Mouse (Mus musculus) CH12.LX (cell line): ENCODE measurements around the gene Pdk1.

Source experiments
- CHD1 ChIP-seq: IDR thresholded peaks from 2 replicates; pipeline ENCODE4 v1.6.1; 2012; ENCODE audit warnings: low read depth, low read length, improper control_type of control experiment, inconsistent platforms
- CTCF ChIP-seq, 2 experiments: IDR thresholded peaks in 1 of 2; conservative IDR thresholded peaks in 1 of 2; 2 replicates each; pipeline ENCODE4 v1.5.1; 2011 to 2012; ENCODE audit warnings: low read depth in 2 of 2, low read length in 2 of 2, improper control_type of control experiment in 1 of 2, inconsistent platforms in 1 of 2, mild to moderate bottlenecking in 1 of 2, moderate library complexity in 1 of 2
- ELF1 ChIP-seq: IDR thresholded peaks from 2 replicates; pipeline ENCODE4 v1.6.1; 2014; ENCODE audit warnings: low read depth, mild to moderate bottlenecking, inconsistent platforms, low read length, improper control_type of control experiment
- EP300 ChIP-seq: IDR thresholded peaks from 2 replicates; pipeline ENCODE4 v1.6.1; 2011; ENCODE audit warnings: low read length, improper control_type of control experiment
- MAFK ChIP-seq: IDR thresholded peaks from 2 replicates; pipeline ENCODE4 v1.6.1; 2011; ENCODE audit warnings: low read length, improper control_type of control experiment; ENCODE audit not compliant: insufficient replicate concordance
- MEF2A ChIP-seq: IDR thresholded peaks from 2 replicates; pipeline ENCODE4 v1.6.1; 2014; ENCODE audit warnings: low read depth, mild to moderate bottlenecking, inconsistent platforms, low read length, improper control_type of control experiment, borderline replicate concordance
- MXI1 ChIP-seq: IDR thresholded peaks from 2 replicates; pipeline ENCODE4 v1.6.1; 2011; ENCODE audit warnings: mild to moderate bottlenecking, low read depth, low read length, improper control_type of control experiment
- NRF1 ChIP-seq: IDR thresholded peaks from 2 replicates; pipeline ENCODE4 v1.6.1; 2014; ENCODE audit warnings: low read depth, mild to moderate bottlenecking, inconsistent platforms, low read length, improper control_type of control experiment, moderate library complexity
- POLR2A ChIP-seq: IDR thresholded peaks from 2 replicates; pipeline ENCODE4 v1.6.1; 2011; ENCODE audit warnings: low read depth, mild to moderate bottlenecking, improper control_type of control experiment, low read length
- RAD21 ChIP-seq: IDR thresholded peaks from 2 replicates; pipeline ENCODE4 v1.6.1; 2011; ENCODE audit warnings: low read depth, mild to moderate bottlenecking, low read length, improper control_type of control experiment, moderate library complexity
- UBTF ChIP-seq: IDR thresholded peaks from 2 replicates; pipeline ENCODE4 v1.6.1; 2012; ENCODE audit warnings: low read depth, mild to moderate bottlenecking, inconsistent platforms, low read length, improper control_type of control experiment, moderate library complexity
- USF1 ChIP-seq: IDR thresholded peaks from 2 replicates; pipeline ENCODE4 v1.6.1; 2014; ENCODE audit warnings: low read depth, mild to moderate bottlenecking, inconsistent platforms, low read length, improper control_type of control experiment
- ZC3H11A ChIP-seq: IDR thresholded peaks from 2 replicates; pipeline ENCODE4 v1.6.1; 2012; ENCODE audit warnings: low read depth, mild to moderate bottlenecking, inconsistent platforms, low read length, improper control_type of control experiment

GRCm38 (mm10) chr2:71895596-71896286 lies 22.7 kb downstream of the Pdk1 start:
- TF ChIP-seq MAFK (no peak), POLR2A (no peak), MEF2A (no peak), ELF1 (no peak), EP300 (no peak), CTCF (conservative IDR thresholded peaks at IDR 0.05 in 1 of 2, IDR thresholded peaks at IDR 0.05 in 1 of 2; ENCODE audit: low read depth in 2 of 2, low read length in 2 of 2) (no peak), RAD21 (no peak), ZC3H11A (no peak), USF1 (no peak), NRF1 (no peak), CHD1 (no peak), UBTF (no peak), MXI1 (no peak)
